In genomic region chr8:106999068-106999467, GRCm38 (mm10) we compare ENCODE assay signal across 9 mouse cellular contexts. TPM values are rescaled to one million over a fixed set of nuclear protein-coding genes. Genes with fewer than 3 reads are reported as not detected.
DNase-seq lines count a peak whose midpoint lies in the region.
"Had no signal": no experiment of that assay in that cellular context is flagged by ENCODE, and none has a peak within 500 bp of the region (broad histone marks: within the 10 kb centered on the region; RNA-seq: fewer than 3 reads in every experiment).

No protein-coding gene starts in this region.

- peak; percentile 18 to 46 for DNase-seq in cerebellum, postnatal 14 days
- no peak for DNase-seq in cerebellum, adult 18-20 months
- DNase-seq in 3T3-L1 (ENCODE audit: low read depth, low spot score) (peak; percentile 73), MN1 (ENCODE audit: low spot score) (no peak)
- peak; percentile 57 to 64 for DNase-seq in gastrocnemius, postnatal 36 days
- DNase-seq in layer of hippocampus, postnatal 14 days (ENCODE audit: low spot score in 2 of 2), result peak; percentile 51 to 71
- DNase-seq in thymus, postnatal 14 days, result no peak
- DNase-seq in cerebellum, adult 9-10 months, result no peak
- DNase-seq: spleen, adult 18-20 months had no signal

- intact Hi-C loops in gastrocnemius, postnatal 36 days (cut with DNase I), result no loop called here

RNA-seq across cellular contexts. Expression of gene Vps4a, which starts 32.0 kb away (rescaled TPM):
- total RNA-seq in gastrocnemius, postnatal 36 days (2021), result 10 to 100 TPM; 61.1 to 64.6 TPM
- total RNA-seq in layer of hippocampus, postnatal 14 days (2021), result 100 to 1,000 TPM; 110 to 113 TPM

RNA-seq across cellular contexts. Expression of gene Pdf, which starts 49.3 kb away (rescaled TPM):
- total RNA-seq in gastrocnemius, postnatal 36 days (2021), result 10 to 100 TPM; 38.3 to 41.6 TPM
- 10 to 100 TPM; 24.6 to 24.9 TPM for total RNA-seq in layer of hippocampus, postnatal 14 days (2021)

RNA-seq across cellular contexts. Expression of gene Cog8, which starts 57.4 kb away (rescaled TPM):
- total RNA-seq in gastrocnemius, postnatal 36 days (2021), result 10 to 100 TPM; 15.0 to 16.1 TPM
- total RNA-seq in layer of hippocampus, postnatal 14 days (2021), result 10 to 100 TPM; 27.6 to 29.0 TPM

RNA-seq across cellular contexts. Expression of gene Nip7, which starts 57.6 kb away (rescaled TPM):
- 10 to 100 TPM; 13.7 to 21.5 TPM for total RNA-seq in gastrocnemius, postnatal 36 days (2021)
- 10 to 100 TPM; 46.1 to 49.3 TPM for total RNA-seq in layer of hippocampus, postnatal 14 days (2021)

Comparison
In these comparisons a context has a peak if more than half of its experiments do, and no peak if none do; other contexts are left out.
1. DNase-seq: peak in cerebellum, postnatal 14 days (2 of 2), 3T3-L1 (single experiment), gastrocnemius, postnatal 36 days (2 of 2) and layer of hippocampus, postnatal 14 days (2 of 2); none in cerebellum, adult 18-20 months (0 of 2), MN1 (single experiment), thymus, postnatal 14 days (single experiment) and cerebellum, adult 9-10 months (single experiment).